Mouse (Mus musculus) frontal cortex, adult (tissue): ENCODE results near the gene Rhbdl2.

Source experiments
- ATAC-seq: cut with Nextera tagmentation; 2 replicates; pipeline ENCODE4 v1.9.2; 2017; ENCODE audit warnings: mild to moderate bottlenecking, moderate library complexity, mixed read lengths; ENCODE audit not compliant: low TSS enrichment

The Rhbdl2 gene

DNA sequence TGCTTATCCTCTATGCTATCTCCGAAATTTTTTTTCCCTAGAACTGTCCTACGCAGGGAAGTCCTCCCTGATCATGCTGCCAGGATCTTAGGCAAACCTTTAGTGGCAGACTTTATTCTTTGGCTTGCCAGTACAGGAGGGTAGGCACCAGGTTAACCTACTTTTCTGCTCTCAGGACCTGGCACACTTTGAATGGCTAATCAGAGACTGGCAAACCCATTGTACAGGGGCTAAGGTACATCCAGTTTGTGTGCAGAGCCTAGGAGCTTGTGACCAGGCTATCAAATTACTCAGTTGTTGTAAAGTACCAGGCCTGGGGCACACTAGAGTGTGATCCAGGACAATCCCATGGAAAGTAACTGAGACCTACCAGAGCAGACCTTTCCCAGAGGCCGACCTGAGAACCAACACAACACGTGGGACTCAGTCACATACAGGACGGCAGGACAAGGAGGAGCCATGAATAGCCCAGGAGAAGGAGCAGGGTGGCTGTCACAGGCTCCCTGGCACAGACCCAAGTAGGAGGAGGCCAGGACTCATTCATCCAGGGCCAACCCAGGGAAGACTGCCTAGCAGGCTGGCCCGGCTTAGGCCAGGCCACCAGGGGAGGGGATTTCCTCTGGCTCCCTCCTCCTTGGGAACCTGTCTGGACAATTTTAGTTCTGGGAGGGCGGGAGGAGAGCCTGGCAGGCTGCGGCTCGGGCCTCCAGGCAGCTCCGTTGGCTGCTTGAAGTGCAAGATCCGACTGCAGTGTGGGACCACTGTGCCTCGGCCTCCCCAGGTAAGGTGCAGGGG lies at the start of gene Rhbdl2:
Rhbdl2 (plus strand) TSS at position 684 of the 795 bp plus-strand sequence.
- ATAC-seq, result peak; percentile 52; the same call in 1 of the 2 replicates

DNA sequence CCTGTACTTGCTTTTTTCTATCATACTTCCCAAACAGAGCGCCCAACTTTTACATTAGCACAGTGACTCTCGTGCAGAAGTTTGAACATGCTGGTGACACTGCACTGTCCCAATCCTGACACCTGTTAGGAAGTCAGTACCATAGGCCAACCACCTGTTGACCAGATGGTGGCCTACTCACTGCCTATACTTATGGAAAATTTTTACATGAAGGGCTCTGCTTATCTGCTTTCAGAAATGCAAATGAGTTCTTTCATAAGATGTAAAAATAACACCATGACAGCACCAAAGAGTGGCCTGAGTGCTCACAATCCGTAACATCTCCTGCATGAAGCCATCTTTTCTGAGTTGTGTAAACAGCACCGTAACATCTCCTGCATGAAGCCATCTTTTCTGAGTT lies 49.0 kb upstream of the Rhbdl2 start:
- ATAC-seq, result no peak; the same call in 1 of the 2 replicates

DNA sequence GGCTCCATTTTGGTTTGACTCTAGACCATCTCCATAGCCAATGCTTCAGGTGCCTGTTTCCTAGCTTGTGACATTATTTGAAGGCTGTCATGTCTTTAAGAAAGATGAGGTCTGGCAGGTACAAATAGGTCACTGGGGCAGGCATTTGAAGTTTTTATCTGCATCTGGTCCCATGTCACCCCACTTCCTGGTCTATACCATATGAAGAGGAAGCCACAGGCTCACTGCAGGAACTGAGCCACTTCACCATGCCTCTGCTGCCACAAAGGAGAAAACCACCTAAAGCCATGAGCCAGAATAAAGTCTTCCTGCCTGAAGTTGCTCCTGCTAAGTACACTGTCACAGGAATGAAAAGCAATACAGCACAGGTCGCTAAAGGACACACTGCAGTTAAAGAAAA lies 44.8 kb upstream of the Rhbdl2 start:
- no peak for ATAC-seq

DNA sequence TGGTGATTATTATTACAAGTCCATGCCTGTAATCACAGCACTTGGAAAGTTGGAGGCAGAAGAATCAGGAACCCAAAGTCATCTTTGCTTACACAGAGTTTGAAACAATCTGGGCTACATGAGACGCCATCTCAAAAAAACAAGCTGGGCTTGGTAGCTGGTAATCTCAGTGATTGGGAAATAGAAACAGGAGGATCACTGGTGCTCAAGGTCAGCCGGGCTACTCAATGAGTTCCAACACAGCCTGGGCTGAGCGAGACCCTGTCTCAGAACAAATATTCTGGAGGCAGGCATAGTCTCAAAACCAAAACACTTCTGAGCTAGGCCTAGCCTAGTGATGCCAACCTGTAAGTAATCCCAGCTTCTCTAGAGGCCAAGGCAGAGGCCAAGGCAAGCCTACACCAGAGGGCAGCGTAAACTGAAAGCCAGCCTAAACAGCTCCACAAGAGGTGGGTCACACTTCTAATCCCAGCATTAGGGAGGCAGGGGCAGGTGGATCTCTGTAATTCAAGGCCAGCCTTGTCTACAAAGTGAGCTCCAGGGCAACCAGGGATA lies 42.4 kb upstream of the Rhbdl2 start:
- ATAC-seq, result no peak

DNA sequence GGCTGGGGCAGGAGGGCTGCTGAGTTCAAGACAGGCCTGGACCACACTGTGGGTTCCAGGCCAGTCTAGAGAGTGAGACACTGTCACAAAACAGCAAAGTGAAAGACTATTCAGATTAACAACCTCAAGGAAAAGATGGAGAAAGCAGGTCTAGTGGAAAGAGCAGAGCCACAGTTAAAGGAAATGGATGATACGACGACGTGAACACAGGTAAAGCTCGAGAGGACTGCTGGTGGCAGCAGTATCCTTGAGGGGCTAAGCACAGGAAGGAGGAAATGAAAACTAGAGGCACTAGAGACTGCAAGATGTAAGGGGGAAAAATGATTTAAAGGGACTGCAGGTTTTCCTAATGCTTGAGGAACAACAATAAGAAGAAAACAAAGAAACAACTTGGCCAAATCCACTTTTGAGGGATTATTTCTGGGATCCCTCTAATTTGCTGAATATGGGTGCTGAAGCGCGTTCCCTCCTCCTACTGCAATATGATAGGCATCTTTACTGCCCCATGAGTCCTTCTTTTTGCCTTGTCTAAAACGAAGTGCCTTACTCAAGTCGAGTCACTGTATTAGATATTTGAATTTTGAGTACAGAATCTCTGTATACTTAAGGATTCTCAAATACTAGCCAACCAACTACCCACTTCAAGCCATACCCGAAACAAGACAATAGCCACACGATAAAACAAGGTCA lies 38.8 kb upstream of the Rhbdl2 start:
- ATAC-seq, result no peak

DNA sequence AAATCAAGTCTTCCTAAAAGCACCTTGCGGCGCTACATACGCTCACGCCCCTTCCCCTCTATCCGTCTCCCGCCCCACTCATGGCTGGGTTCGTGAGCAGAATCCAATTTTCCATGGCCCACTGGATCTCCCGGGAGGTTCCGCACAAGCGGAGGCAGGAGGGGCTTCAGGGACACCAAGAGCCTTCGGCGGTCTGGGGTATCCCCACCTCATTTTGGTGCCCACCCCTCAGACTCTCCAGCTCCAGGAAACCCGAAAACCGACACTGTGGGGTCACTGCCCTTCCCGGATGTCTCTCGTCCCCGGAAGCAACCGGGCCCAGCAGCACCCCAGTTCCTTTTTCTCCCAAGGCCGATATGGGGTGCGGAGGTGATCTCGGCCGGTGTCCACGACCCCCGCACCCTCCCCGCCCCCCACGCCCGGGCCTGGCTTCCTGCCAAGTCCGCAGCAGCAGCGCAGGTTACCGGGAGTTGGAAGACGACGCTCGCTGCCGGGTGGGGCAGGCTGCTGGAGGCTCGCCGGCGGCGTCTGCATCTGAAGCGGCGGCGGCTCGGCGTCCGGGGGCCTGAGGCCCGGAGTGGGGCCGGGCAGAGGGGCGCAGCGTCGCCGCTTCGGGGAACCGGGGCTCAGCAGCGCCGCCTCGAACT lies 38.1 kb upstream of the Rhbdl2 start:
- peak; percentile 36 for ATAC-seq

DNA sequence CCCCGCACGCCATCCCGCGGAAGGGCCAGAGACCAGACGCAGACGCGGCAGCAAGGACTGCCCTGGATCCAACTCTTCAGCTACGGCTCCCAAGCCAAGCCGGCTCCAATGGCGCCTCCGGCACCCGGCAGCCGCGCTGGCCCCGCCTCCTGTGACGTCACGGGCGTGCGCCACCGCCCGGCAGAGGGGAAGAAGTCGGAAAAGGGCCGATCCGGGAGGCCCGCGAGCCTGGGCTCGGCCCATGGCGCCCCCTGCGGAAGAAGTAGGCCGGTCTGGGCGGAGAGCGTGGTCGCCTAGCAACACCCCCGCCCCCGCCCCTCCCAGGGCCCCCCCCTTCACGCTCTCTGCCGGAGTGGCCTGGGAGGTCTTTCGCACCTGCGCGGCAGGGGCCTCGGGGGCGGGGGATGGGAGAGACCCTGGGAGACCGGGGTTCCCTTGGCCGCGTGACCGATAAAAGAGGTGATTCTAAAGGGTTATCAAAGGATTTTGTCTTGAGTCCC lies 37.5 kb upstream of the Rhbdl2 start, which contains the start of gene Akirin1:
Akirin1 (minus strand) TSS at position 194 of the 500 bp plus-strand sequence.
- ATAC-seq, result peak; percentile 94

DNA sequence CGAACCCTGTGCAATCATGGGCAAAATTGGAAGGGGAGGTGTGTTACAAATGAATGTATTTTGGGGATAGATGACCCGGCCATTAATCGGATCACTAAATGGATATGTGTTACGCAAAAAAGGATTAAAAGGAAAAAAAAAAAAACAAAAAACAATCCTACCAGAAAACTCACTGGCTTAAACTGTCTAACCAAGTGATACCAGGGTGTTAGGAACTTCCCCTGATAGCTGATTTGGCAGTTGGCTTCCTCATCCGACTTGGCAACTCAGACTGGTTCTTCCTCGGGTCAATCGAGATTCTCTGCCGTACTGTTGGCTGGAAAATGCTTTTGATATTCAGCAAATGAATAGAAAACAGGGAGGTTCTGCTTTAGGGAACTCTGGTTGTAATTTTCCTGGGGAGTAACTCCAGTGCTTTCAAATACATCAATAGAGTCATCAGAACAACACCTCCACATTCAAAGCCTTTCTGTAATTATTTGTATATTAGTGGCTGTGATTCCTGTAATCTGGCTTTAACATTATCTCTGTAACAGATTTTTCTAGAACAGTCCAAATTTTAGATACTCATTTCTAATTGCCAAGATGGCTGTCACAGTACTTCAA lies 36.9 kb upstream of the Rhbdl2 start:
- 0 out of 2 replicates have a peak, but pooled peaks have one; percentile 17 for ATAC-seq

DNA sequence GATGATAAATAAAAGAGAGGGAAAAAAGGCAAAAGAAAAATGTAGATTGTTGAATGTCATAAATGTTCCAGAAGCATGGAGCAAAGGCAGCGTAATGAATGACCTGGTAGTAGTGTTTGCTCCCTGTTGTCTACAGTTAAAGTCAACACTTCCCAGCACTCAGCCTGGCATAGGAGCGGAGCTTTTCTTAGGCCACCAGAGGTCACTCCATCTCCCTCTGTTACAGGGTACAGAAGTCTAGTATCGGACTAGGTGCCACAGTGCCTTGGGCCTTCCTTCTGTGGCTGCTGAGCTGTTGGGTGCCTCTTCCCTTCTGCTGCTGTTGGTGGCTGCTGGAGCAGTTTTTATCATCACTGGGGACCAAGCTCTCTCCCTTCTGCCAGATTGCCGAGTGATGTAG lies 29.4 kb upstream of the Rhbdl2 start:
- ATAC-seq, result no peak

DNA sequence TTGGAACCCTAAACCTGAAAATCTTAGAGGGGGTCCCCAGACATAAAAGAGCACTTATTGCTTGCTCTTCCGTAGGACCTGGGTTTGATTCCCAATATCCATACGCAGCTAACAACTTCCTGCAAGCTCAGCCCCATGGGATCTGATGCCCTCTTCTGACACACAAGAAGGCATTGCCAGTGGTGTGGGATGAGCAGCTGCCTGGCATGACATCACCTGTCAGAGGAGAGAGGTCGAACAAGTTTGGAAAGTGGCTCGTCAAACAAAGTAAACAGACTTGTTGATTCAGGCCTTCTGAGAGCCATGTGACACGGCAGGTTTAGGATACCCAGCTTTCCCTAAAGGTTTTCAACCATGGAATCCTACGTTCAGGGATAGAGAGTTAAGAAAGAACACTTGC lies 22.6 kb upstream of the Rhbdl2 start:
- ATAC-seq, result no peak

DNA sequence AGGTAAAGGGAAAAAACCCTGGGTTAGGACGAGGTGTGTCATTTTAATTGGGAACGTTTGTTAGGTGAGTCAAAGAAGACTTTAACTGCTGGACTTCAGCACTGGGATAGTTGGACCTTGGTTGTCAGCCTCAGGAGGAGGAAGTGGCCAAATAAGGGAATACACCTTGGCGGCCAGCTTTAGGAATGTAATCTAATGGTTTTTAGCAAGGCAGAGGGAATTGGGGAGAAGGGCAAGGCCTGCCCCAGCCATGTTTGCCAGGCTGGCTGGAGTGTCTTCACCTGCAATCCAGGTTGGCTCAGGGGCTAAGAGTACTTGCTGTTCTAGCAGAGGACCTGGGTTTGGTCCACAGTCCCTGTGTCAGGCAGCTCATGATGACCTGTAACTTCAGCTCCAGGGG lies 19.9 kb upstream of the Rhbdl2 start:
- ATAC-seq, result no peak

DNA sequence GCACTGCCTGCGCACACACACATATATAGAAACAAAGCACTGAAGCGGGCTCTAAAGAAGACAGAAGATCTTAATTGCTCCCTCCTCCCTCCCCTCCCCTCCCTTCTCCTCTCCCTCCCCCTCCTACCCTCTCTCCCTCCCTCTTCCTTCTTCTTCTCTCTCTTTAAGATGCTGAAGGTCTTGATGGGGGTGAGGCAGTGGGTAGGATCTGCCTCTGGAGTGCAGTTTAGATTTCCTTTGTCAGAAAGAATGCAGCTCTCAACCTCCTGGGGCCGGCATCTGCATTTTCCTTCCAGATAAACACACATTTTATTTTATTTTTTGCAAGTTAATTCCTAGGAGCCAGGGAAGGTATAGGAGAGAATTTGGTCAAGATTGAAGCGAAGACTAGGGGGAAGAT lies 19.4 kb upstream of the Rhbdl2 start:
- no peak for ATAC-seq

DNA sequence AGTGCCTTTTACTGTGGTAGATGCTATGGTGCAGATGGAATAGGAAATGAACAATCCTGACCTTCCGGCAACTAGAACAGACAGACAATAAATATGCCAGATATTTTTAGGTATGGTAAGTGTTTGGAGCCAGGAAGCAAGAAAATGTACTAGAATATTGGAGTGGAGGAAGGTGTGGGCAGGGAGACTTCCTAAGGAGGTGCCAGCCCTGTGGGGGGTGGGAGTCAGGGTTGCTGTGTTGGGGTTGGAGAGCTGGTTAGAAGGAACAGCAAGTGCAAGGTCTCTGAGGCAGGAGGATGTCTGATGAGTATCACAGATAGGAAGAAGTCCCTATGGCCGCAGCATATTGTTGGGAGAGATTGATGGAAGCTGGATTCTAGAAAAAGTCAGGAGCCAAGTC lies 5.0 kb downstream of the Rhbdl2 start:
- ATAC-seq, result peak; percentile 48

DNA sequence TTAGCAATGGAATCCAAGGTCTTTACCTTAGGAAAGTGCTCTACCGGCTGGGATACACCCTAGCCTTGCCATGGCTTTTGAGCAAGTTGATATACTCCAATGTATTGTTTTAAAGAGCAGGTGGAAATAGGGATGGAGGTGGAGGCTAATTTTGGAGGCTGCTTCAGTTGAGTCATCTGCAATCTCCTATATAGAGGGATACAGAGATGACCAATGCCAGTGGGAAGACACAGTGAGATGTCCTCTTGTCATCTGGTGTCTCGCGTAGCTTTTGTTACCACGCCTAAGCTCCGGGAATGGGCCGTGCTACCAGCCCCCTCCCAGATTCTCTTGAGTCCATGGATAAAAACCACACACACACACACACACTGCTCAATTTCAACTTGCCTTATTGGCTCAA lies 5.5 kb downstream of the Rhbdl2 start:
- peak; percentile 76 for ATAC-seq

DNA sequence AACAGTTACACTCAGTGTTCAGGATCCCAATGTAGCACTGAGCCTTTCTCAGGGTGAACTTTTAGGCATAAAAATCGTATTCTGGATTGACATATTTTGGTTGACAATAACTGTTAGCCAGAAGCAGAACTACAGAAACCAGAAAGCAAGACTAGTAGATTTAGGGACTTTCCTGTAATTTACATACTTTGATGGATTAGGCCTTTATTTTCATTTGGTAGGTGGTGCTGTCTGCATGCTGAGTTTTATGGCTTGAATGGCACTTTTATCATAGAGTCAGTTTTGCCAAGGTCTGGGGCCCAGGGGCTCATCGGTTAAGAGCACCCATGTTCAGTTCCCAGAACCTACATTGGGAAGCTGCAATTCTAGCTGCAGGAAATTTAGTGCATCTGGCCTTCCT lies 7.4 kb downstream of the Rhbdl2 start:
- ATAC-seq, result no peak

DNA sequence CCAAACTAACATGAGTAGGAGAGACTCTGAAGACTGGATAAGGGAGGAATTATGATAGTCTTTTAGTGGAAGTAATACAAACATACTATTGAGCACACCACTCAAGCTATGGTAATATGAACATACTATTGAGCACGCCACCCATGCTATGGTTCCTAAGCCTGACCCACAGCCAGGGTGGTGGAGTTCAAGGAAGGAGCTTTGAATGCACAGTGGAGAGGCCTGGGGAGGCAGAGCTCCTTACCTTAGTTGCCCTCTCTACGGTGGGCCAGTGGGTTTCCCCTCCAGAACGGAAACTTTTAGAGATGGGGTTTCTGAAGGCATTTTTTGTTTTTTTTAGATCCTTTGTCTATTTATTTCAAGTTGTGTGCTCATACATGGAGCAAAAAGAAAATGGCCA lies 9.7 kb downstream of the Rhbdl2 start:
- no peak for ATAC-seq

DNA sequence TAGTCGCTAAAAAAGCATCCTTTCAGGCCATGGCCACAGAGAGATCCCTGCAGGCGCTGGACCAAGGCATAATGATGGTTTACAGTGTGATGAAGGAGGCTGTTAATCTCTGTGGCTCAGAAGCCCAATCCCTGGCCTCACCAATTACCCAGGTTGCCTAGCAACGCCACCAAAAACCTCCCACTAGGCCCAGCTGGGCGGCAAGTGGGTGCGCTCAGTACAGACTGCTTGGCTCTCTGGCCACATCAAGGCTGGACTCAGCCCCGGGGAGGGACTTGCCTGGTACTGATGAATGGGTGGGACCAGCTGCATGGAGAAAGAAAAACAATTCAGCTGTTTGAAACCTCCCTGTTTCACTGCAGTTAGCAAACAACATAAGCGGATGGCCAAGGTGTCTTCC lies 10.2 kb downstream of the Rhbdl2 start:
- peak; percentile 72 for ATAC-seq

DNA sequence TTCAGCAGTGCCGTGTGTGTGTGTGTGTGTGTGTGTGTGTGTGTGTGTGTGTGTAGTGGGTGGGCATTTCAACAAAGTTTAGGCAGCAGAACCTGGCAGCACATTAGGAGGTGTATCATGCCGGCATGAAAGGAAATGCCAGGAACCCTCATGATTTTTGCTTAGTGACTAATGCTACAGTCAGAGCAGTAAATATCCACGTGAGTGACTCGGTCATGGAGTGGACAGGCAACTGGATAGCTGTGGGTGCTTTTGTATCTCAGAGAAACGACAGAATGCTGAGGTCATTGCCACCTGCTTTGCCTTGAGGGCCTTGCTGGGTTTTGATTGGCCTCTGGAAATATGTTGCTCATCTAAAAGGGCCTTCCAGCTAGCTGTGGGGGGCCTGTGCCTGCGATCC lies 16.0 kb downstream of the Rhbdl2 start:
- no peak for ATAC-seq

DNA sequence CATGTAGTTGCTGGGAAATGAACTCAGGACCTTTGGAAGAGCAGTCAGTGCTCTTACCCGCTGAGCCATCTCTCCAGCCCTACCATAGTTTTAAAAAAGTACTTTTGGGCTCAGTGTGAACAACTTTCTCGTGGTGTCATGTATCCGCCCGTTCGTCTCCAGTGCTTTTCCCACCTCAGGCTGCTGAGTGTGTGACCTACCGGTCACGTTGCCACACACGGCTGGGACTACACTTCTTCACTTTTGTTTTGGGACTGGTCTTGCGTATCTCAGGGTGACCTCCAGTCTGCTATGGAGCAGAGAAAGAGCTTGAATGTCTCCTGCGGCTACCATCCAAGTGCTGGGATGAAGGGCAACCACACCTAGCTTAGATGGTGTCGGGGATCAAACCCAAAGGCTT lies 20.6 kb downstream of the Rhbdl2 start:
- no peak for ATAC-seq

DNA sequence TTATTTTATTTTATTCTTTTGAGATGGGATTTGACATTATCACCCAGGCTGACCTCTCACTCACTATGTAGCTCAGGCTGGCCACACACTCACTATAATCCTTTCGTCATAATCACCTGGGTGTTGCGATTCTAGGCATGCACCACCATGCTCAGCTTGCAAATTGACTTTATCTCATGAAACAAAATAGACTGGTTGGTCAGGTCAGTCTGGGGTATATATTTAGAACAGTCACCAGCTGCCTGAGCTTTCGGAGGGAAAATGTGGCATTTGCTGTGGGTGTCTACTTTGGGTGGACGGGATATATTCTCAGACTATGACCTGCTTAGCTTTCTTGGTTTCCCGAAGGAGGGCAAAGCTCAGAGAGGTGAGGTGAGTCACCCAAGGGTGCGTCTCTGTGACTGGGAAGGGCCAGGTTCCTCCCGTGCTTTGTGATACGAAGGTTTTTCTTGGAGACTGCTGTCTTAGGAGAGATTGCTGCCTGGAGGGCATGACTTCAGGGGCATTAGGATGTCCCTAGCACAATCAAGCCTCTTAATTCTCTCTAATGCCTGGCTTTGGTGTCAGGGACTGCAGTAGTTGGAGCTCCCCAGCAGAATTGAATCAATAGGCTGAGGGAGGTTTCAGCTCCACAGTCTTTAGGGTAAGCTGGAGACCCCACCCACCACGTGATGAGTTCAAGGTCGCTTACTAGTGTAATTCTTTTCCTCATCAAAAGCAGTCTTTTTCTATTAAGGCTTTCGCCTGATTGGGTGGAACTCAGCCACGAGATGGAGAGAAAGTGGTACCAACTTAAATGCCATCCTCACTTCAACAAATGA lies 23.0 kb downstream of the Rhbdl2 start:
- no peak for ATAC-seq

DNA sequence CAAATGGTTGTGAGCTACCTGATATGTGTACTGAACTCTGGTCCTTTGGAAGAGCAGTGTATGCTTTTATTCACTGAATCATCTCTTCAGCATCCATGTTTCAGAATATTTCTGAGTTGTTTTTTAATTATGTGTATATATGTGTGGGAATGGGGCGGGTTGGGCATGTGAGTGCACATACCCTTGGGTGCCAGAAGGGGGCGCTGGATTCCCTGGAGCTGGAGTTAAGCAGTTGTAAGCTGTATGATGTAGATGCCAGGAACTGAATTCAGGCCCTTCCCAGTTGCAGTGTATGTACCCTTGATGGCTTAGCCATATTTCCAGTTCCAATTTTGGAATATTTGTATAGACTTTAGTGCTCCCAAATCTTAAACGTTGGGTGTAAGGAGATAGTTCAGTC lies 24.9 kb downstream of the Rhbdl2 start:
- no peak for ATAC-seq
